Mouse (Mus musculus) A20 (cell line): Measurements from ENCODE around the gene Arhgap21.

Experiments
- DNase-seq: peaks from one replicate; pipeline ENCODE4 v3.0.0-alpha.2; 2011; ENCODE audit warnings: low read depth, low spot score

Arhgap21 gene

DNA sequence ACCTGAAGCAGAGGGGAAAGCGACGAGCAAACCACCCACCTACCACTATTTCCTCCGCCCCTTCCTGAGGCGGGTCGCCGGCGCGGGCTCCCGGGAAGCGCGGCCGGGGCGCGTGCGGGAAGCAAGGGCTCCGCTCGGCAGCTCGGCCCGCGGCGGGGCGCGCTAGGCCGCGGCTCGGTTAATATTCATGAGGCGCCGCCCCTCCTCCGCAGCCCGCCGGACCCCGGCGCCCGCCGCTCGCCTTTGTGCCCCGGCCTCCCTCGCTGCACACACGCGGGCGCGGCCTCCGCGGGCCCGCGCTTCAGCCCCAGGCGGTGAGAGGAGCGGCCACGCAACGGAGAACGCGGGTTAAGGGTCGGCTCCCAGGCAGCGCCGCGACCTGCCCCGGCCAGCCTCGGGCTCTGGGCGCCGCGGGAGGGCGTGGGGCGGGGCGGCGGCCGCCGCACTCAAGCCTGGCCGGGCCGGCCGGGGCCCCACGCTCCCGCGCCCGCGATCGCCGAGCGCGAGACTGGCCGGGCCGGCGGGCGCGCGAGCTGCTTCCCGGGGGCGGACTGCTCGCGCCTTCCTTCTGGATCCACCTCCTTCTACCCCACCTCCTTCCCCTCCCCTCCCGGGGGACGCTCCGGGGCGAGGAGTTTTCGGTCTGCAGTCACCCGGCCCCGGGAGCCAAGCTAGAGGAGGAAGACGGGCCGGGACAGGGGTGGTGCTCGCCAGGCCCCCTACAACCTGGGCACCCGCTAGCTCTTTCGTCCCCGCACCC, at the start of gene Arhgap21:
Gene Arhgap21, minus strand, starts transcription at position 441 of the 760 bp plus-strand sequence.
- DNase-seq, result peak; percentile 76

DNA sequence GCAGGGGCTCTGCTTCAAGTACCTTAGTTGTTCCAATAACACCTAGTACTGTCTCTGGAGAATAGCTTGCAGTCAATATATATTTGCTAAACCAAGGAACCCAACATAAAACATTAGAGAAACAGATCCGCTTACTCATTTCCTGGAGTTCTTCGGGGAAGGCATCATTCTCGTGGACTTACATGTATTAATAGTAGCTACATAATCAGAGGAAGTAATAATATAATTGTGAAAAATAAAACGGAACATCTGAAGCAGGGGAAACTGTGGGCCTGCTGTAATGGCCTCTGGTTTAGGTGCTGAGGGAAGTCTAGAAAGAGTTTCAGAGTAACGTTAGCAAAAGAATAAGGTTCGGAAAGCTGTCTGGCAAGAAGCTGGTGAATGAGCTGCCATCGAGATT, 47.9 kb upstream of the Arhgap21 start:
- DNase-seq, result no peak

DNA sequence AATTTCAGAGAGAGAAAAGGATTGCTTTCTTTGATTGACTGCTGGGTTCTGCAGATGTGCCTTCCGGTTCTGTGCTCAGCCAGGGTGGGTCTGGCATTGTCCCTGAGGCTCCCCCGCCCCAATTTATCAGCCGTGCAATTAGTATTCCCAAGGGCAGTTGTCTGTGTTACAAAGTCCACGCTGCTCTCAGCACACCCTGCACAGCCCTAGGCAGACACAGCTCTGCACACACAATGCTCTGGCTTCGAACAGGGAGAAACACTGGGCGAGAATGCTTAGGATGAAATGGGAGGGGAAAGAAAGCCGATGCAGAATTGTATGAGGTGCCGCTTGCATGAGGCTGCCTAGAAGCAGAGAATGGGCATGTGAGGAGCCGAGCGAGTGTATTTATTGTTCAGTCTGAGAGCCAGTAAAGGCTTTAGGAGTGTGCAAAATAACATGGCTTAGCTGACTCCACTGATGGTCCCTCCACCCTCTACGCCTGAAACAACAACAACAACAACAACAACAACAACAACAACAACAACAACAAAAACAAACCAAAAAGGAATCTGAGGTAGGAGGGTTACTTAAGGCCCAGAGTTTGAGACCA, 42.2 kb upstream of the Arhgap21 start:
- DNase-seq, result no peak

GRCm38 (mm10) chr2:21010219-21010618, 41.5 kb upstream of the Arhgap21 start:
- no peak for DNase-seq

- no peak for DNase-seq
Measured at GRCm38 (mm10) chr2:21009258-21010140, 40.8 kb upstream of the Arhgap21 start.

- DNase-seq, result no peak
Measured at GRCm38 (mm10) chr2:21002538-21002937, 33.9 kb upstream of the Arhgap21 start.

DNA sequence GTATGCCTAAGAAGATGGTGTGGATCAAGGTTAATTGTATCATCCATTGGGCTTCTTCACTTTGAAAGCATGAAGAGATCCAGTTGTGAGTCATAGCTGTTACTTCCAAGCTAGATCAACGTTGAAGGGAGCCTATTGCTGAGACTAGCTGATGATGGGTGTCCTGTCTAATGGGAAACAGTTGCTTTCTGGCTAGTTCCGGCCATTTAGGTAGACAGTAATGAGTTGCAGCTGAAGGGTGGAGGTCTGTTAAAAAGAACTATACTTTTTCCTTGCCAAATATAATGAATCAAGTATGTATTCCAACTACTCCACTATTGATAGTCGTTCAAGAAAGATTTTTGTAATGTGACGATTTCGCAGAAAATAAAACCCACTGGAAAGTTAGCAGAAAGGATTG, 32.5 kb upstream of the Arhgap21 start:
- no peak for DNase-seq

- no peak for DNase-seq
Measured at GRCm38 (mm10) chr2:20995547-20995946, 26.9 kb upstream of the Arhgap21 start.

DNA sequence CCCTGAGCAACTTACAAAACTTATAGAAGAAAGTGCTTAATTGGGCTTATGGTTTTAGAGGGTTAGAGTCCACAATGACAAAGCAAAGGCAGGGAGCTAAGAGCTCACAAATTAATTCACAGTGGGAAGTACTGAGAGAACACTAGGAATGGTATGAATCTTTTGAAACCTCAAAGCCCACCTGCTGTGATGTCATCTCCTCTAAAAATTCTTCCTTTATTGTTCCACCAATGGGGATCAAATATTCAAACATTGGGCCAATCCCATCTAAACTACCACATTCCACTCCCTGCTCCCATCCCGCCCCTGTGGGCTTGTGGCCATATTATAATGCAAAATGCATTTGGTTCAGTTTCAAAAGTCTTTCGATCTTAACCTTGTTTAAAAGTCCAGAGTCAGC, 22.8 kb upstream of the Arhgap21 start:
- no peak for DNase-seq

- DNase-seq, result no peak
Measured at GRCm38 (mm10) chr2:20990907-20991306, 22.2 kb upstream of the Arhgap21 start.

- no peak for DNase-seq
Measured at GRCm38 (mm10) chr2:20990056-20990455, 21.4 kb upstream of the Arhgap21 start.

DNA sequence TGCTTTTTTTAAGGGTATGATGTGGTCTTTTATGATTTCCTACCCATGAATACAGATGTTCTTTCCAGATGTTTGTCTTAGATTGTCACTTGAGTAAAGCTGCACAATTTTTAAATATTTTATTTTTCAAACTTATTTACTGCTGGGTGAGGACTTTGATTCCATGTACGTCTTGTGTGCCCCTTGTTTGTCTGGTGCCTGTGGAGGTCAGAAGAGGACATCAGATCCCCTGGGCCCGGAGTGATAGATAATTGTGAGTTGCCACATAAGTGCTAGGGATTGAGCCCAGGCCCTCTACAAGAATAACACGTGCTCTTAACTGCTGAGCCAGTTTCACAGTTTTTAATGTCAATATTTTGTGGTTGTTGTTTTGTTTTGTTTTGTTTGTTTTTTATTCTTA, 19.1 kb upstream of the Arhgap21 start:
- no peak for DNase-seq

DNA sequence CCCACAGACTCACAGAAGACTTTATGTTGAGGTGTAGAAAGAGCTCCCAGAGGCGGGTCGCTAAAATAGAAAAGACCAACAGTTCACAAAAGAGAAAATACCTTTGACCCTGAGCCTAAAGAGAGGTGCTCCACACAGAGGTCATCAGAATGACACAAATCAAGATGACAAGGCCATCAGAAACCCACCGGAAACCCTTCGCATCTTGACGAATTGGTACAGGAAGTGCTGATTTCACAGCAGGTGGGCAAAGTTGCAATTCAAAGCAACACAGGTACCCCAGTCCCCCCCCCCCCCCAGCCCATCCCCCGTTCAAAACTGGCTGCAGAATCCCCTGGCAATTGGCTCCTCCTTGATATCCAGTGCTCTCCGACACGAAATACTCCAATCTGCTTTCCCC, 10.0 kb upstream of the Arhgap21 start:
- no peak for DNase-seq

DNA sequence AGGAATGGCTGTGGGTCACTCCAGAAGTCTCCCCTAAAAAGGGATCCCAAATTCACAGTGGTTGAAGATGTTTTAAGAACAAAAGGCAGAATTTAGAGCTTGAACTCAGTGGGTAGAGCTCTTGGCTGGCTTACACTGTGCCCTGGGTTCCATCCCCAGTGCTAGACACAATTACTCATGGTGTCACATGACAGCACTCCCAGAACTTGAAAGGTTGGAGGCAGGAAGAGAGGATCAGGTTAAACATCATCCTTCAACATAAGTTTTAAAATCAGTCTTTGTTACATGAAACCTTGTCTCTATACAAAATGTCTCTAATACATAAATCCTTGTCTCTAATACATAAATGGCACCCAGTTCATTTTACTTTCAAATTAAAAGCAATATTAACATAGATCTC, 8.4 kb upstream of the Arhgap21 start:
- no peak for DNase-seq

DNA sequence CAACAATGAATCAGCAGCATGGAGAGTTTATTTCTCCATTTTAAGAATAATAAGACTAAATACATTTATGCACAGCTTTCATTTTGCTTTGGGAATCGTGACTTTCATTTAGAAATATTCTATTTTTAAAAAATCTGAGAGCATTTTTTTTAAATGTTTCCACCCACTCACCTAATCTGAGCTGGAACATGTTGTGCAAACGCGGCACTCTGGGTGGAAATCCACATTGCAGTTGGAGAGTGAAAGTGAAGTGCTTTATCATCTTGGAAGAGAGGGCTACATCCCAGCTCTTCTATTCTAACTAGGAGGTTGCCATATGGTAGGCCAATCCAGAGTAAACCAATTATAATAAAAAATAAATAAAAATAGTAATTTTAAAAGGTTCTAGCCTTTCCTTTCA, 4.8 kb upstream of the Arhgap21 start:
- DNase-seq, result no peak

GRCm38 (mm10) chr2:20972180-20972579, 3.5 kb upstream of the Arhgap21 start:
- DNase-seq, result no peak

GRCm38 (mm10) chr2:20971628-20972027, 2.9 kb upstream of the Arhgap21 start:
- DNase-seq, result no peak

GRCm38 (mm10) chr2:20969201-20970200, 820 bp upstream of the Arhgap21 start:
- DNase-seq, result peak; percentile 95

DNA sequence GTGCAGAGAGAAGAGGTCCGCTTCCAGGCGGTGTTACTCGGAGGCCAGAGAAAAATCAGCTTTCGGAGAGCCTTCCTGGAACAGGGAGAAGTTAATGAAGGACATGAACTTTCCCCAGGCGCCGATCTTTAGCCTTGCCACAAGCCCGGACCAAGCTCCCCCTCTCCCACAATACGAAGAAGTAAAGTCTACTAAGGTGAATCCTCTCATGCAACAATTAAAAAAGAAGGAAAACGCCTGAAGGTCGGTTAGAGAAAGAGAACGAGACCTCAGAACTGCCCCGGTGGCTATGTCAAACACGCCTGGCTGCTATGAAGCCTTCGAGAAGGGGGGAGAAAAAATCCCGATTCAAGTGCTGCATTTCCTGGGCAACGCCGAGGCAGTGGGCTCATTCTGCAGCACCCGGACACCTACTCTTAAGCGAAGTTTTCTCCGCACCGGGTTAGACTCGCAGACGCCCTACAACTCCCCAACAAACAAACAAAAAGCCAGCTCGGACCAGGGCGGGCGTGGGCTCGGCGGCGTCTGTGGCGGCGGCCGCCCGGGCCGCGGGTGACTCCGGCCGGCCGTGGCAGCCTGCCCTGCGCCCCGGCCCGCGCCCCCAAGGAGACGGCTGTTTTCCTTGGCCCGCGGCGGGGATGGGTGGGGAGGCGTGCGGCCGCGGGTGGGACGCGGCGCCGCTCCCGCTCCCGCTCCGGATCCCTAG, 882 bp downstream of the Arhgap21 start:
- peak; percentile 71 for DNase-seq

DNA sequence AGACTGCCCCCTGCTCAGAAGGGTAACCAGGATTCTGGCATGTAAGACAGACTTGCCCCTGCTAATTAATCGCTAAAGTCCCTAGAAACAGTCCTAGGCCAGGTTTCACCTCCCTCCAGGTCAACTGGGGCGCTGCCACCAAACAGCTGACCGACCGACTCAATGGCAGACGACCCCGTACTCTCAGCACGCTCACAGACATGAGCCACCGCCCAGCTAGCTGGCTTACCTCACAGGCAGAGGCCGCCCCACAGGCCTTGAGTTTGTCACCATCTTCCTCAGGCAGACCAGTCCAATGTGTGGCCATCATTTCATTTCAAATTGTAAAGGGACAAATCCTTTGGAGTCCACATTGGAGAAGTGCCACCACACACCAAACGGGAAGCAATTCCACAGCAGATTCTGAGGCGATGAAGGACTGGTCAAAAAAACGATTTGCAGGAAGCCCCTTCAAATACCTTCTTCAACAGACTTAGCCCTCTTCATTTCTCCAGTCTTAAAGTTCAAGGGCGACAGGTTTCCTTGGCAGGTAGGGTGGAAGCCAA, 1.5 kb downstream of the Arhgap21 start:
- DNase-seq, result peak; percentile 79
